Mouse (Mus musculus): ENCODE results near the gene Dmrt1.

DNA sequence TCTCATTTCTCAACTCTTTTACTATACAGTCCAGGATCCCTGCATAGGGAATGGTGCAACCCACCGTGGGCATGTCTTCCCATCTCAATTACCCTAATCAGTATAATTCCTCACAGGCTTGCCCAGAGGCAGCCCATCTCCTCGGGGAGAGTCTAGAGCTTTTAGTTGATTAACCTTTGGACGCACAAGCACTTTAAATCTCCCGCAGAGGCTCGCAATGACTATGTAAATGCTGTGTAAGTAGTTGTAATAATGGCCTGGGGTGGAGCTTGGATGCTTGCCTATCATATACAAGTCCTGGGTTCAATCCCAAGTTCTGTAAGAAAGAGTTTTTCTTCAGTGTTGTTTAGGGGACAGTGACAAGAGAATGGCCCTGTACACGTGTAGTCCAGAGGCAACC is 18.7 kb downstream of the Dmrt1 start:
- TF ChIP-seq EP300 (IDR thresholded peaks at IDR 0.05; ENCODE audit: low read depth) (no peak), CTCF (IDR thresholded peaks at IDR 0.05; ENCODE audit: low read depth) (no peak)
